Comparison of ENCODE assay signal across 7 mouse cellular contexts in genomic region chr8:12915187-12916006, GRCm38 (mm10). TPM values are rescaled to one million over a fixed set of nuclear protein-coding genes. Genes with fewer than 3 reads are reported as not detected.
A peak's percentile ranks its signal among the peaks of the same experiment; 100 is the strongest.
DNase-seq lines count a peak whose midpoint lies in the region; ATAC-seq and TF ChIP-seq lines count a peak whose summit lies in the region.

No protein-coding gene starts in this region.

- H3K27me3 ChIP-seq in thymus, adult 2 months (ENCODE audit: control insufficient read depth, insufficient read depth, low read length) = no peaks in the 10 kb centered on the region
- no peaks in the 10 kb centered on the region for H3K27me3 ChIP-seq in intestine, embryonic 14.5 days (replicated peaks; ENCODE audit: control insufficient read depth, insufficient read depth, low read length)
- peaks cover 58% of the 10 kb centered on the region for H3K27me3 ChIP-seq in liver, embryonic 15.5 days
- H3K27me3 ChIP-seq in stomach, embryonic 15.5 days (replicated peaks) = no peaks in the 10 kb centered on the region

- no peak for TF ChIP-seq CTCF in thymus, adult 2 months (IDR thresholded peaks at IDR 0.05; ENCODE audit: borderline replicate concordance, control insufficient read depth, extremely low read depth, insufficient read depth, low read length, poor library complexity)

- H3K36me3 ChIP-seq in thymus, adult 2 months (ENCODE audit: control insufficient read depth, insufficient read depth, low read length) = no peaks in the 10 kb centered on the region
- no peaks in the 10 kb centered on the region for H3K36me3 ChIP-seq in intestine, embryonic 14.5 days (ENCODE audit: control insufficient read depth, insufficient read depth, low read length)
- no peaks in the 10 kb centered on the region for H3K36me3 ChIP-seq in liver, embryonic 15.5 days (replicated peaks)
- H3K36me3 ChIP-seq in stomach, embryonic 15.5 days = no peaks in the 10 kb centered on the region

- peak; percentile 81 for ATAC-seq in intestine, embryonic 14.5 days (replicated peaks; ENCODE audit: low FRiP score, low TSS enrichment, low read depth)
- ATAC-seq in liver, embryonic 15.5 days (ENCODE audit: insufficient read depth) = no peak
- peak; percentile 60 for ATAC-seq in stomach, embryonic 15.5 days (ENCODE audit: insufficient read depth, low FRiP score, low read depth)

- WGBS in thymus, adult 2 months = 29% methylated on average over 42 of the region's 42 CpGs
- WGBS in intestine, embryonic 14.5 days = 14% methylated on average over 41 of the region's 42 CpGs
- WGBS in liver, embryonic 15.5 days (ENCODE audit: insufficient replicate concordance) = 18% methylated on average over 42 of the region's 42 CpGs
- 11% methylated on average over 42 of the region's 42 CpGs for WGBS in stomach, embryonic 15.5 days

- H3K4me1 ChIP-seq in thymus, adult 2 months (replicated peaks; ENCODE audit: control insufficient read depth, insufficient read depth, low read length) = peaks cover 3% of the 10 kb centered on the region
- no peaks in the 10 kb centered on the region for H3K4me1 ChIP-seq in intestine, embryonic 14.5 days (replicated peaks; ENCODE audit: control insufficient read depth, insufficient read depth, low read length)
- no peaks in the 10 kb centered on the region for H3K4me1 ChIP-seq in liver, embryonic 15.5 days (replicated peaks)
- H3K4me1 ChIP-seq in stomach, embryonic 15.5 days = peaks cover 10% of the 10 kb centered on the region

- DNase-seq in thymus, postnatal 0 days (ENCODE audit: low spot score) = peak; percentile 6
- DNase-seq in thymus, adult 2 months = no peak
- DNase-seq in embryo, embryonic 9.5 days (ENCODE audit: extremely low spot score) = peak; percentile 72
- peak; percentile 74 for DNase-seq in intestine, embryonic 14.5 days (ENCODE audit: low spot score)
- DNase-seq in adrenal gland, adult (ENCODE audit: inconsistent age in 2 of 2, low spot score in 1 of 2) = no peak

- H3K4me2 ChIP-seq in intestine, embryonic 14.5 days (ENCODE audit: low read length) = peak overlapping the region; percentile 89
- peak overlapping the region; percentile 29 for H3K4me2 ChIP-seq in liver, embryonic 15.5 days
- peak overlapping the region; percentile 89 for H3K4me2 ChIP-seq in stomach, embryonic 15.5 days

- no peak for TF ChIP-seq POLR2A in thymus, adult 2 months (IDR thresholded peaks at IDR 0.05; ENCODE audit: control insufficient read depth, extremely low read depth, insufficient read depth, low read length, poor library complexity)

- H3K27ac ChIP-seq in thymus, adult 2 months (ENCODE audit: control insufficient read depth, insufficient read depth, low read length) = no peak overlapping the region
- H3K27ac ChIP-seq in intestine, embryonic 14.5 days (ENCODE audit: low read depth) = peak overlapping the region; percentile 51; the same call in 1 of the 2 replicates
- H3K27ac ChIP-seq in liver, embryonic 15.5 days (replicated peaks) = no peak overlapping the region
- H3K27ac ChIP-seq in stomach, embryonic 15.5 days = 0 out of 2 replicates have a peak overlapping the region, but pooled peaks have one; percentile 11

- H3K4me3 ChIP-seq in thymus, adult 2 months (ENCODE audit: control insufficient read depth, insufficient read depth, low read length) = no peak overlapping the region; the same call in 1 of the 2 replicates
- H3K4me3 ChIP-seq in intestine, embryonic 14.5 days (ENCODE audit: low read depth, low read length) = peak overlapping the region; percentile 56
- H3K4me3 ChIP-seq in liver, embryonic 15.5 days (replicated peaks) = no peak overlapping the region
- peak overlapping the region; percentile 57 for H3K4me3 ChIP-seq in stomach, embryonic 15.5 days (replicated peaks)

- H3K9me3 ChIP-seq in intestine, embryonic 14.5 days (ENCODE audit: control insufficient read depth, low read length) = no peaks in the 10 kb centered on the region
- H3K9me3 ChIP-seq in liver, embryonic 15.5 days (replicated peaks) = no peaks in the 10 kb centered on the region
- no peaks in the 10 kb centered on the region for H3K9me3 ChIP-seq in stomach, embryonic 15.5 days

- H3K9ac ChIP-seq in intestine, embryonic 14.5 days (ENCODE audit: low read length) = peak overlapping the region; percentile 56
- no peak overlapping the region for H3K9ac ChIP-seq in liver, embryonic 15.5 days
- H3K9ac ChIP-seq in stomach, embryonic 15.5 days = peak overlapping the region; percentile 48

RNA-seq across cellular contexts. Expression of gene Mcf2l, which starts 41.8 kb away (rescaled TPM):
- 4.8 and 5.3 TPM in 2 replicates for polyA plus RNA-seq in thymus, postnatal 0 days (2015; fragmentation: Nextera tagmentation; extraction: Ambion mirVana)
- polyA plus RNA-seq in thymus, adult 2 months (2012; rRNA removed) = 9.4 and 9.7 TPM in 2 replicates
- polyA plus RNA-seq in intestine, embryonic 14.5 days (2014; fragmentation: Nextera tagmentation; extraction: Ambion mirVana) = 17.4 and 19.4 TPM in 2 replicates
- 0.98 and 1.4 TPM in 2 replicates for polyA plus RNA-seq in liver, embryonic 15.5 days (2015; fragmentation: Nextera tagmentation; extraction: Ambion mirVana)
- 14.3 and 18.4 TPM in 2 replicates for polyA plus RNA-seq in stomach, embryonic 15.5 days (2015; fragmentation: Nextera tagmentation; extraction: Ambion mirVana)

Comparison
In these comparisons a context has a peak if more than half of its experiments do, and no peak if none do; other contexts are left out.
1. DNase-seq: peak in thymus, postnatal 0 days (single experiment), embryo, embryonic 9.5 days (single experiment) and intestine, embryonic 14.5 days (single experiment); none in thymus, adult 2 months (single experiment) and adrenal gland, adult (0 of 2).
2. H3K27ac ChIP-seq: peak in intestine, embryonic 14.5 days (single experiment) and stomach, embryonic 15.5 days (single experiment); none in thymus, adult 2 months (single experiment) and liver, embryonic 15.5 days (single experiment).
3. H3K4me3 ChIP-seq: peak in intestine, embryonic 14.5 days (single experiment) and stomach, embryonic 15.5 days (single experiment); none in thymus, adult 2 months (single experiment) and liver, embryonic 15.5 days (single experiment).
4. H3K4me2 ChIP-seq: peak in every context shown above with its lines; median percentile 89 in intestine, embryonic 14.5 days; 89 in stomach, embryonic 15.5 days; 29 in liver, embryonic 15.5 days.